ENCODE assay signal across 8 mouse cellular contexts in genomic region chr12:30911261-30912047, GRCm38 (mm10). TPM values are rescaled to one million over a fixed set of nuclear protein-coding genes. Genes with fewer than 3 reads are reported as not detected.
DNase-seq lines count a peak whose midpoint lies in the region; TF ChIP-seq lines count a peak whose summit lies in the region.

Gene Acp1 (minus strand): TSS chr12:30911589.
Gene Sh3yl1 (plus strand): TSS chr12:30911668.

- H3K27me3 ChIP-seq in megakaryocyte, embryonic 14.5 days (replicated peaks): peaks cover 15% of the 10 kb centered on the region

- no peak for TF ChIP-seq CTCF in gastrocnemius, adult 2 months (IDR thresholded peaks at IDR 0.05)

- no peaks in the 10 kb centered on the region for H3K9me3 ChIP-seq in megakaryocyte, embryonic 14.5 days

- peak within 1 kb of the TSS; percentile 90 for H3K4me3 ChIP-seq in gastrocnemius, adult 2 months
- peak within 1 kb of the TSS; percentile 97 for H3K4me3 ChIP-seq in megakaryocyte, embryonic 14.5 days (replicated peaks)

- intact Hi-C loops in gastrocnemius, adult 2 months (cut with DNase I): no loop called here

- DNase-seq in WW6 (ENCODE audit: low read depth, low spot score): peak; percentile 75
- DNase-seq in cerebellum, postnatal 4 days (ENCODE audit: low spot score in 2 of 2): peak; percentile 92 to 97
- peak; percentile 96 for DNase-seq in gastrocnemius, adult 2 months
- DNase-seq in hindlimb bud, embryonic 11.5 days (ENCODE audit: extremely low spot score, low read depth, low spot score): peak; percentile 61
- peak; percentile 90 to 93 for DNase-seq in left cerebral cortex, adult 8-10 months (ENCODE audit: low spot score in 2 of 2)
- peak; percentile 96 for DNase-seq in right cerebral cortex, postnatal 10 days (ENCODE audit: low spot score in 2 of 2)
- peak; percentile 97 for DNase-seq in urinary bladder, postnatal 25 days (ENCODE audit: low spot score)

- peak within 1 kb of the TSS; percentile 90 for H3K27ac ChIP-seq in gastrocnemius, adult 2 months

- H3K36me3 ChIP-seq in megakaryocyte, embryonic 14.5 days (replicated peaks; ENCODE audit: low read length): peaks cover 3% of the 10 kb centered on the region

- peaks cover 34% of the 10 kb centered on the region for H3K4me1 ChIP-seq in megakaryocyte, embryonic 14.5 days

RNA-seq across cellular contexts. Expression of gene Acp1, which starts in this region (rescaled TPM):
- 10 to 100 TPM; 34.8 to 37.6 TPM for total RNA-seq in gastrocnemius, adult 2 months (2021)
- 10 to 100 TPM; 44.6 to 59.7 (median 56.6) TPM for total RNA-seq in left cerebral cortex, adult 8-10 months (2022)
- 1.1 TPM in 1 of 2 replicates, not detected in the other for polyA plus RNA-seq in megakaryocyte, embryonic 14.5 days (2012; ENCODE audit: insufficient read depth, low replicate concordance)

RNA-seq across cellular contexts. Expression of gene Sh3yl1, which starts in this region (rescaled TPM):
- under 1 TPM; 0.84 to 0.89 TPM for total RNA-seq in gastrocnemius, adult 2 months (2021)
- 10 to 100 TPM; 12.5 to 14.0 (median 13.4) TPM for total RNA-seq in left cerebral cortex, adult 8-10 months (2022)
- polyA plus RNA-seq in megakaryocyte, embryonic 14.5 days (2012; ENCODE audit: insufficient read depth, low replicate concordance): not detected in 2 replicates

Comparison
In these comparisons a context has a peak if more than half of its experiments do, and no peak if none do; other contexts are left out.
1. Peak in every context shown above with its lines: DNase-seq, H3K4me3 ChIP-seq and H3K27ac ChIP-seq.
2. RNA of gene Sh3yl1 (total RNA-seq): 12.5 to 14.0 TPM in left cerebral cortex, adult 8-10 months; 0.84 to 0.89 TPM in gastrocnemius, adult 2 months; every median in the first group is over 4 times any median in the second.